Mouse (Mus musculus): ENCODE results near the gene Cers6.
A peak's percentile ranks its signal among the peaks of the same experiment; 100 is the strongest.

Gene Cers6

DNA sequence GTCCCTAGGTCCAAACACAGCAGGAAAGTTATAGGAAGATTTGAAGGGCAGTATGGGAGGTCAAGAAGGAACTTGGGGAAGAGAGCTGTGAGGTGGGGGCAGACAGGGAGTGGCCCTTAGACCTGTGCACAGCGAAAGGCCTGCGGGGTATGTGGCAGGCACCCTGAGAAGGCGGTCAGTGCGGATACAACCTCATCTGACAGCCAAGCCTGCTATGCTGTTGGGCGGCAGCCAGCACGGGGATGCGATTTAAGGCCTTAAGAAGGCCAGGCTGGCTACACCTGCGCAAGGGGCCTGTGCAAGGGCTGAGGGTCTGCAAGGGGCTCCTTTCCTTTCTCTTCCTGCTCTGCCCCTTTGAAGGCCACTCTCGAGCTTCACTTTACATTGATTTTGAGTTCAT lies 63.1 kb downstream of the Cers6 start:
- DNase-seq: no peak

DNA sequence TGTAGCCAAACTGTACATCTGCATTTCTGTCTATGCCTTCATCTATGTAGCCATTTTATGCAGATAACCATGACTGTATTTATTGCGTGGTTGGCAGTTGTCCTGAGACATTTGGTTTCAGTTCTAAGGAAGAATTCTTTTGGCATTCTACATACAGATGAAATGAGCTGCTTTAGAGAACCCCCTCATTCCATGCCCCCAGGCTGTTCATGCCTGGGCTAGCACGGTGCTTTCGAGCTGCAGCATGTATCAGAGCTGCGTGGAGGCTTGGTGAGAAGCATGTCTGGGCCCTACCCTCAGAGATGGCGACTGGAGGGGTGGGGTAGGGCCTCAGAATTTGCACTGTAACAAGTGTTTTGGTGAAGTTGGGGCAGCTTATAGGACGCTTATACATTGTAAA lies 64.3 kb downstream of the Cers6 start:
- DNase-seq: no peak

DNA sequence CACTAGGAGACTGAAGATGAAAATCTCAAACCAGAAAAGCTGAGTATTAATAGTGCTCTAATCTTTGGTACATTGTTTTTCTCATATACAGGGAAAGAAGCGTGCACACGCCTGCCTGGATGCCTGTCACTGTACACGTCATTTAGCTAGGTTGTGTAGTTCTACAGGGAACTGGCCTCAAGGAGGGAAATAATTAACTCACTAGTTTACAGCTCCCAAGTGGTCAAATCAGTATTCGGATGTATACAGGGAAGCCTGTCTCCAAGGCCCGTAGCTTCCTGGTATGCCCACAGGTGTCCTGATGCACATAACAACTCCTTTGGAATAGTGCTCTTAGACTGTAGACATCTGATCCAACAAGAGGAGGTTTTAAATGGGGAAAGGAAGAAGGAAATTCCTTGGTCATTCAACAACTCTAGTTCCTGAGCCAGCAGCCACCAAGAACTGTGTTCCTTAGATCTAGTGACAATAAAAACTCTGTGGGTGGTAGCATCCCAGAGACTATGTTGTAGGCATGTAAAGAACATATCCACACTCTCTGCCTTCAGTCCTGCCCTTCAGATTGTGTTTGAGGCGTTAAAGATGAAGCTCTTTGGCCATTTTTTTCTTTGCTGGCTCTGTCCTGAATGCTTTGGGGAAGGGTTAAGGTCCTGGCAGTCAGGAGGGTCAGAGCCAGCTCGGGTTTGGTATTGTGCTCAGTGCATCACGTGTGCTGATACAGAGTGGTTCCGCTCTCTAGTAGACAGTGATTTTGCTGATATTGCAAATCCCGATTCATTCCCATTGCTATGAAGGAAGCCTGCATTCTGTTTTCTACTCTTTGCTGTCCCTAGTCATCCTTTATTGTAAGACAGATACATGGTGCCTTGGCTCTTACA lies 65.9 kb downstream of the Cers6 start:
- DNase-seq: peak; percentile 52

DNA sequence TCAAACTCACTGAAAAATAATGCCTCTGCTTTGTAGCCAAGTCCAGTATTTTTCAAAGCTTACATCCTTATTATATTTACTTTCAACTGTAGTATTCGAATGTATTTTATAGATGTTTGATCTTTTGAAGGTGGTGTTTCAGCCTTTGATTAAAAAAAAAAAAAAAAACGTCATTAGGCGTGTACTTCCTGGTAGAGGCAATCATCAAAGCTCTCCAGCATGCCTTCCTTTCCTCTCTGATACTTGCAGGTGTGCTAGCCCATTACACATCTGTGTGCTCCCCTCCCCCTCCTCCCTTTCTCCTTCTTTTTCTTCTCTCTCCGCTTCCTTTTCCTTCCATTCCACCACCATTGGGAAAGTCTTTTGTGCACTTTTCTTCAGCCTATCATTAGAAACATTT lies 71.0 kb downstream of the Cers6 start:
- DNase-seq: no peak

DNA sequence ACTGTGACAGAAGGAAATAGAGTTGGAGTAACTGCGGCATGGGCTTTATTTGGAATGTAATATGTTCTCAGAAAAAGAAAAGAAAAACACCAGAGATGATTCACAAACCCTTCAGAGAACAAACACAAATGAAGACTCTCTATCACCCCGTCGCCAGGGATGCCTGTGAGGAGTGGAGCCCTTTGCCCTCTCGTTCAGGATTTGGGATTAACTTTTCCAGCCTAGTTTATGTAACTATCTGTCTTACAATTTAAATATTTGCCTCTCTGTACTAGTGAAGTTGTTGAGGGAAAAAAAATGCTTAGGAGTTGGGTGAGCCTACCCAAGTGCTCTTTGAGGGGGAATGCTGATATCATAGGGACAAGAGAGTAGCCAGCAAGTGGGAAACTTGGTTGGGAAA lies 71.4 kb downstream of the Cers6 start:
- DNase-seq: peak; percentile 83

DNA sequence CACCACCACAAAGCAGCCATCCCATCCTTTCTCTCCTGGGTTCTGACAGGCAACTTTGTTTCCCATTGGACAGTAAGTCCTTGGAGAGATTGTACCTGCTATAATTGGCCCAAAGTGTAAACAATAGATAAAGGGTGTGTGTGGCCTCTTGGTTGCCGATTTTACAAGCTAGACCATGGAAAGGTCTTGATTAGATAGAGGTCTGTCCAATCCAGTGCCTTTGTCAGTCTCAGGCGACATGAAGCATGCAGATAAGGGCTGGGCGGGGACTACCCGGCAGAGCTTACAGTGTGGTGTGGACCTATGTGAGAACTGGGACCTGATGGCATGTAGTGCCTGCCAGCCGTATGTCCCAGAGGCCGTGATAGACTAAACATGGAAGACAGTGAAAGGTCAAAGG lies 73.4 kb downstream of the Cers6 start:
- DNase-seq: no peak

DNA sequence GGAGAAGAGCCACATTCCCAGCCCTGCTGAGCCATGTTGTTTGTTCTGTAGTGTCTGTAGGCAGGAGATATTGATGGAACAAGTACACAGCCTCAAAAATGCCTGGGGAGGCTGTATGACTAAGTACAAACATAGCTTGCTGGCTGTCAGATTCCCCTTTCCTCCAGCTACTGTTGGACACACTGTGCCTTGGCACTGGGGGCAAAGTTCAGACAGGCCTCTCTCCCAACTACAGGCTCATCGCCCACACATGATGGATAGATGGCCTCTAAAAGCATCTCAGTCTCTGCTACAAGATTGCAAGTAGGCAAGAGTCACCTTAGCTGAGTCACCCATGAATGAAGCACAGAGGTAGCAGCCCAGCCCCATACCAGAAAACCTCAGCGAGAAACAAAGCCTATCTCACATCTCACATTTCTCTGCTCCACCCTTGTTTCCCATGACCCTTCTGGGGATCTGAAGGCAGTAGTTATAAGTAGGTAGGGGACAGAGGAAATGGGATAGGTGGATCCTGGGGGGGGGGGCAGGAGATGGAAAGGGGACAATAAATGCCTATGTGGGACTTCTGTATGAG lies 74.6 kb downstream of the Cers6 start:
- DNase-seq: peak; percentile 70

DNA sequence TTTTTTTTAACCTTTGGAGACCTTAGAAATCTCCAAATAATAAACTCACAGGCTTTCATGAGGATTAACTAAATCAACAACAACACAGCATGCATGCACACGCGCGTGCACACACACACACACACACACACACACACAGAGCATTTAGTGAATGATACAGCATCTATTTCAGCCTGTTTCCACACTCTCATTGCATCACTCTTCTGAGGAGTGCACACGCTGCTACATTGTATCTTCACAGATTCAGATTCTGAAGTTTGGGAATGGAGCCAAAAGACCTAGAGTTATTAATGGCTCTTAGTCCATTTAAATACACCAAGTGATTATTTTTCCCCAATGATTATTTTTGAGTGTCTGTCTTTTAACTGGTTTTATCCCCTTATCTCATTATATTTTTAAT lies 75.5 kb downstream of the Cers6 start:
- DNase-seq: no peak

DNA sequence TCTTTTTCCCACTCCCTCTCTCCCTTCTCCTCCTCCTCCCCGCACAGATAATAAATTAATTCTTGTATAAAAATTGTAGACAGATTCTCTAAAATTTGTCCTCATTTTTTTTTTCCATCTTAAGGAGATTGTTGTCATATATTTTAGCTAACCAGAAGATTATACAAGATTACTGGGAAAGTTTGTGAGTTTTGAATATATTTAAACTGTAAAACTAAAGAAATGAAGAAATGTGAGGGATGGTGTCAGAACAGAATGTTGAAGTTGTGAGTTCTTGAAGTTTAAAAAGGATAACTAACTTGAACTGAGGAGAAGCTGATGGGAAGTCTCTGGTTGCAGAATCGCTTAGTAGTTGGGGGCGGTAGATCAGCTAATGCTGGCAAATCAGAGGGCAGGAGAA lies 76.6 kb downstream of the Cers6 start:
- no peak for DNase-seq

DNA sequence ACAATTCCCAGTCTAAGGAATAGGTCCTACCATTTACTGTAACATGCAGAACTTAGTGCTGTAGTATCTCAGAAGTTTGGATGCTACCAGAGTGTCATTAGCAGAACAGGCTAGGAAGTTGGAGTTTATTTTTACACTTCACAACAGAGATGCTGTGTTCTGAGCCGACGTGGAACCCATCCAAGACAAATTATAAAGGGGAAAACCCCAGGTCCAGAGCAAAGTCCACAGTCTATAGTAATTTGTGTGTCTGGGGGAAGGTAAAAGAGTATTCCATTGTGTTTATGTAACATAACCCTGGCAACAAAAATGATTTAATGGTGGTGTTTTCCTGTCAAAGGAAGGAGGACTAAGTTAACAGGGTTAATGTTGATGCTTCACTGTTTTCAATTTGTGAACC lies 83.7 kb downstream of the Cers6 start:
- peak; percentile 90 for DNase-seq

DNA sequence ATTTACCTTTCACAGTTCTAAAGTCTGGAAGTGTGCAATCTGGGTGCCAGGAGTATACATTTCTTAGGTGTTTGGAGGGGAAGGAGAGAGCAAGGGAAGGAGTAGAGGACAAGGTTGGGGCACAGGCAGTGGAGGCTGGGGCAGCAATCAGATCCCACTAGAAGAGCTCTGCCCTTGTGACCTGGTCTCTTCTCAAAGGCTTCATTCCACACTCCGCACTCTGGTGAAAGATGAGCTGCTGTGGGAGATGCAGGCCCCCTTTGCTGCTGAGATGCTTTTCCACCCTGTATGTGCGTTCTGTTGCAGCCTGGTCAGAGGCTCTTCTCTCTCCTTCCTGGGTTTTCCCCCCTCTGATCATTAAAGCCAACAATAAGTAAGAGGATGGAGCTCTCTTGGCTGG lies 84.7 kb downstream of the Cers6 start:
- DNase-seq: no peak

DNA sequence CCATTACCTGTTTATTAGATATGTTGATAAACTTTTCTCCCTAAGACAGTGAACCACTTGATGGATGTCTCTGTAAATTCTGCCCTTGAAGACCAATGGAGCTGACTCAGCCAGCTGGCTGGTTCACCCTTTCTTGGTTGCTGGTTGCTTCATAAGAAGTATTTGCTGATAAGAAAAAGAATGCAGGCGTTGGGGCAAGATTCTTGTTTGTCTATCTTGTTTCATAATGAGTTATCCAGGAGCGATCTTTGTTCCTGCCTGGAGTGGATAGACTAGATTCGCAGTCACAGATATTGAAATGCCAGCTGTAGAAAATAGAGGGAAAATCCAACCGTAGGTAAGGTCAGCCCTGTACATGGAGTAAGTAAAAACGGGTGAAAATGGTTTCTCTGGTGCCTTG lies 85.6 kb downstream of the Cers6 start:
- no peak for DNase-seq

DNA sequence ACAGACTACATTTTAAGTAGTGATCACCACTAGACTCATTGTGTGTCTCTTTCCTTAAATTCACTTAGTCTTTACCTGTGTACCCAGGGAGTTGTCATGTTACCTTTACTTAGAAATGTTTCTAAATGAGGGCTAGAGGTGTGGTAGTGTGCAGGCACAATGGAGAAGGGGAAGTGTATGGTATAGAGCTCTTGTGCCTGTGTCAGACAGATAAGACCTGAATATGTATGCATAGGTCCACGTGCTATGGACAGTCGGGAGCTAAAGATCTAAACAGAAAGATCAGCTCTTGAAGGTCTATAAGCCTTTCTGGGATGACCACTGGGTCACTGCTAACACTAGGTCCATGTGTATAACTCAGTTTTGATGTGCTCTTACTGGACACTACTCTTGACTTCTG lies 87.9 kb downstream of the Cers6 start:
- no peak for DNase-seq

DNA sequence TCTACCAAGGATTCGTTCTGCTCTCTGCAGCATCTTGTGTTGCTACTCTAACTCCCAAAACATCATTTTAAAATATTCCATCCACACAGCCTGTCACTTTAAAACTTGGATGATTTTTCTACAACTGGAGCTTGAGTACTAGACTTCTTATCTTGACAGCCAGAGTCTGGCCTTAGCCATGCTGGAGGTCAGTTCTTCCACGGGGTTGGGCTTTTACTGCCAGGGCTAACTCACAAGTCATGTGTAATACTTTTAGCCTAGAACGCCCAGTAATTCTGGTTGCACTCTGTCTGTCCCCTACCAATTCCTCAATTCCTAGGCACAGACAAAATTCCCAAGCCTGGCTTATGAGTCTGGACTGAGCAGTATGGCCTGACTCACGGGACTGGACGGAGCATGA lies 88.5 kb downstream of the Cers6 start:
- DNase-seq: no peak

DNA sequence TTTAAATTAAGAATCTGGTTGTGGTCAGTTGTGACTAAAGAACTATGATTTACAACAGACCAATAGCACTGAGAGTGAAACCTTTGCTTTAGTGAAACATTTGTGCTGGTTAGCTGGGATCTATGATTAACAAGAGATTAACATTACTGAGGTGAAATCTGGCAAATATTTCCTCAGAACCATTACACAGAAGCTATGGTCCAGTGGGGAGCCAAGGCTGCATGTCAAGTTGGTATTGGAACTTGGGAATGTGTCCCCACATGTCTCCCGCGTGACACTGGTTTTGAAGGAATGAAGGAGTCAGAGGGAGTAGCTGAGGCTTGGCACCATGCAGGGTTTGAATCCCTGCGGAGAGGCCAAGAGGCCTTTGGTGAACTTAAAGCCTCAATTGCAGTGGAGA lies 90.5 kb downstream of the Cers6 start:
- DNase-seq: peak; percentile 88

DNA sequence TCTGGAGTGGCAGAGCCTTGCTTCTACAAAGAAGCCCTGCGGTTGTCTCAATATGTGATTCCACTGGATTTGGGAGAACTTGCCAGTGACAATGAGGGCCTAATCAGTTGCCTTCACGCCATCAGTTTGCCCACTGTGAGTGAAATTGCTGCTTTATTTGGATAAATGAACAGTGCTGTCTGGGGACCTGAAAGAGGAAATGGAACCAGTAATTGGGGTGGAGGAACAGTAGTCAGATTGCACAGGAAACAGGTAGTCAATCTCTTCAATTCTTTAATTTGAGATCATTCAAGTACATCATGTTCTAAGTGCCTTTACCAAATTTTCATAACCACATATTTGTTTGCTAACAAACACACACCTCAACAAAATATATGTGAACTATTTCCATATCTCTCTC lies 92.4 kb downstream of the Cers6 start:
- DNase-seq: no peak

DNA sequence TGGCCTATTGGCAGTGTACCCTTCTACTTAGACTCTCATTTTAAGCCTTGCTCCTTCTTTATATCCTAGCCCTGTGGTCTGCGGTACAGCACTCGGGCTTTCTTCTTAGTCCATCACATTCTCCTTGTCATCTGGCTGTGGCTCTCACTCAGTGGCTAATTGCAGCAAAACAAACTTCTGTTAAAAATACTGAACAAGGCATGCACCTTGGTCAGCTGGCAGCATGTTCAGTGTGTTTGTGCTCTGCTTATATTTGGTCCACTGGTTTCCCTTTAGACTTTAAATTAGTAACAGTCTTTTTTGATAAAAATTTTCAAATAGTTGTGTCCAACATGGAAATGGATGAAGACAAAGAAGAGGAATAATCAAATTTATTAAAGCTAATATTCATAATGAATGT lies 94.3 kb downstream of the Cers6 start:
- DNase-seq: peak; percentile 67

DNA sequence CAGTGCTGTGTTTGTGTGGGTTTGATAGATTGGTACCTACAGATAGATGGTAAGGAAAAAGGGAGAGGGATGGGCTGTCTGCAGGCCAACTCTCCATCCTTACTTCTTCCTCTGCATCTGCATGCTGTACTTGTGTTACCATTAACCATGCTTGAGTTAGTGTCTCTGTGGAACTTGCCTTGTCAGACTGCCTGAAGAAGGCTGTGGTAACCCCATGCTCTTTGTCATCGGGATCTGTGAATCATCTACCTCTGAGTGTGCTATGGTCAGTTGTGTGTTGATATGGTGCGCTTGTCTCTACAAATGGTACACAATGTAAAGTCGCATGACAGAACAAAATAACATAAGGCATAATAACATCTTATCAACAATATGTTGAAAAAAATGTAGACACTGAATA lies 94.9 kb downstream of the Cers6 start:
- peak; percentile 68 for DNase-seq

DNA sequence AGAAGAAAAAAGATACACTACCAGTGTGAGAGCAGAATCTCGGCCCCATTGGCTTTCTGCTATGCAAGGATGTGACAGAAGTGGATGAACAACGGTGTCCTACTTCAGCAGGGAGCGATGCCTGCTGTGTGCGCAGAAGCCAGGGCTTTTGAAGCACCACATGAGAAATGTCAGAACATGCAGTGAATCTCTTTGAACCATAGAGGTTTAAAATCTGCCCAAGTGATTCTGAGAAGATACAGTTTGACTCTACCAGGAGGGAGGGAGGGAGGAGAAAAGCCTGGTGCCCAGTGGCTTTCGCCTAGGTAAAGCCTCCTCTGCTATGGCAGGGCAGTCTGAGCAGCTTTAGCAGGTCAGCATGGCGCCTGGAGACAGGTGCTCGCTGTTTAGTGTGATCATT lies 96.6 kb downstream of the Cers6 start:
- no peak for DNase-seq

DNA sequence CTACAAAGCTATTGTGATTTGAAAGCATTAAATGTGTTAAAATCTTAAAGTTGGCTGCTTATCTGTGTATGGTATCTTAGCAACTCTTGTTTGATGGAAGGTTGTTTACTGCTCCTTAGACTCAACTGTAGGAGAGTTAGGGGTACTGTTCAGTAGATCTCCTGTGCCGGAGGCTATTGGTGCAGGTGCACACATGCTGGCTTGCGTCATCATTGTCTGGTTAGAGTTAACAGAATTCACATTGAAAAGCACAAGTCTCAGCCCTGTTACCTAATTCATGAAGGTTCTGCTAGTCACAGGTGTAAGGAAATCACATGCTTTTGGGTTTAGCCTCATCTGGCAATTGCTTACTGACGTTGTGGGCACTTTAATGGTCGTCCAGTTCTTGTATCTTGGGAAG lies 98.3 kb downstream of the Cers6 start:
- DNase-seq: no peak

DNA sequence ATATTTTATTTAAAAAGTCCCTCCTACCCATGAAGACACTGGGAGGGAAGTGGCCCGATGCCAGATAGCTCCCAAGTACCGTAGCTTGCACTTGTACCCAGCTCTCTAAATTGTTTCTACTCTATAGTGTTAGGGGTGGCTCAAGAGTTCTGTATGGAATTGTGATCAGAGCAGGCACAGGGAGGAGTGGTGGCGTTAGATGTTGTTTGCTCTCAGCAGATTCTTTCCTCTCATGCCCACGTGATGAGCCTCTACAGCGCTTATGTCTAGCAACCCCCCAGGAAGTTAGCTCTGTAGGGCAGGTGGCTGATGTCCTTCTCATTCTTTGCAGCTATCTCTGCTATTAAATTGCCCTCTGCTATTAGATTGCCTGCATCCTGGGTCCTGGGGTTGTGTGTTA lies 98.8 kb downstream of the Cers6 start:
- no peak for DNase-seq

DNA sequence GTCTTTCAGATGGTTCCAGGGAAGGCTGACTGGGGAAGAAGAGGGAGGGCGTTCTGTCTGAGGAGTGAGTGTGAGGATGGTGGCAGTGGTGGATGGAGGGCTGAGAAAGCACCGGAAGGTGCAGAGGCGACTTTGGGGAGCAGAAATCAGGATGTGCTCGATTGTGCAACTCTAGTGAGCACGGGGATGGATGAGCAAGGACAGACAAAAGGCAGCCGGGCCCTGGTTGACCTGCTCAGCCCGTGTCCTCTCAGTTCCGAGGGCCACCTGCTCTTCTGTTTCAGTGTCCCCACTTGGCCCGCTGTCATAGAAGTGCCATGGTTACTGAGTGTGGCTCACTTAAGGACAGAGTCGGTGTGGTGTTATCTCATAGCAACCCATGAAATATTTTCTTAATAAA lies 99.4 kb downstream of the Cers6 start:
- no peak for DNase-seq

DNA sequence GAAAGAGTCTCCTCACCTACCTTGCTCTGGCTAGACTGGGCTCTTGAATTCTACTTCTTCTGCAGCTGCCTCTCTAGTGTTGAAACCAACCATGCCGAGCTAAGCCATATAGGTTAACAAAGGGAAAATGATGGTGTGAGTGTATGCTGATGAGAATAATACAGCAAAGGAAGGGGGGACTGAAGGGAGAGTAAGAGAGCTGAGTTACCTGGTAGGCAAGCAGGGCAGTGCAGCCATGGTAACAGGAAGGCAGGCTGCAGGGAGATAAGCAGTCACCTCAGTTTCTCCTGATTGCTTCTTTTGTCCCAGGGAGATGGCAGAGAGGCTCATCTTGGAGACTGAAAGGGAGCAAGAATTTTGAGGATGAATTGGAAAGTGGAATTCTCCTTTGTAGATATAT lies 105.1 kb downstream of the Cers6 start:
- DNase-seq: no peak

DNA sequence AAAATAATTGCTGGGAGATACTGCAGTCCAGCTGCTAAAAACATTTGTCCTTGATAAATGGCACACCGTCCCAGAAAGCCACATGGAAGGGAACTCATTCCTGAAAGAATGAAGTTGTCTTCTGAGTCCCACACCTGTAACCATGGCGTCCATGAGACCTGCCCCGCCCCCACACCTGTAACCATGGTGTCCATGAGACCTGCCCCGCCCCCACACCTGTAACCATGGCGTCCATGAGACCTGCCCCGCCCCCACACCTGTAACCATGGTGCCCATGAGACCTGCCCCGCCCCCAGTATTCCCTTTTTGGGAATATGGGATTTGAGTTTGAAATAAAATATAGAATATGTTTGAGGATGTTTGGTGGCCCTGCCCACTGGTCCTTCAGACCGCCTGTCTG lies 106.8 kb downstream of the Cers6 start:
- no peak for DNase-seq

DNA sequence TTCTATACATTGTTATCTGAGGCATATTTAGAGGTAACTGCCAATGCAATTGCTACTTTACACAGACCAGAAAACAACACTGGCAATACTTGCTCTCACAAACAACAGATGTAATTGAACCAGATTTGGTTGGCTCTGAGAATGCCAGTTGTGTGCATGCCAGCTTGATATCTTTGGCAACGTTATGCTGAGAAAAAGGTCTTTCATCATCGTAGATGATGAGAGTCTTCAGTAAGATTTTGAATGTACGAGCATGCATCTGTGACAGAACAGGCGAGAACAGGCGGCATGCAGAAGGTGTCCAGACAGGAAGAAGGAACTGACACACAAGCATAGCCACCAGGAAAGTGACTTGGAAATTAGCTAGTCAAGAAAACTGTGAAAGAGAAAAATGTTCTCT lies 110.6 kb downstream of the Cers6 start:
- DNase-seq: no peak

Measured in kidney, adult 9 months (tissue).